Comparison of ENCODE assay signal across 34 mouse cellular contexts in genomic region chr10:128124831-128125230, GRCm38 (mm10).
"Had no signal": no experiment of that assay in that cellular context is flagged by ENCODE, and none has a peak within 500 bp of the region (broad histone marks: within the 10 kb centered on the region; RNA-seq: fewer than 3 reads in every experiment).

No protein-coding gene starts in this region.

- H3K9ac ChIP-seq: heart, embryonic 12.5 days; heart, embryonic 13.5 days; heart, embryonic 15.5 days; hindbrain, embryonic 12.5 days; hindbrain, embryonic 13.5 days; hindbrain, embryonic 14.5 days; hindbrain, embryonic 15.5 days; intestine, embryonic 15.5 days; kidney, embryonic 15.5 days had no signal

- H3K4me1 ChIP-seq: heart, embryonic 13.5 days; hindbrain, embryonic 10.5 days; hindbrain, embryonic 12.5 days; hindbrain, embryonic 13.5 days; hindbrain, embryonic 15.5 days; intestine, embryonic 15.5 days; kidney, embryonic 15.5 days had no signal

- H3K4me2 ChIP-seq: heart, embryonic 11.5 days; heart, embryonic 12.5 days; heart, embryonic 13.5 days; heart, embryonic 15.5 days; hindbrain, embryonic 12.5 days; hindbrain, embryonic 13.5 days; hindbrain, embryonic 14.5 days; hindbrain, embryonic 15.5 days; intestine, embryonic 15.5 days; kidney, embryonic 15.5 days had no signal

- DNase-seq: heart, postnatal 10 days; heart, postnatal 36 days; heart, postnatal 4 days; kidney, adult 11 months; kidney, adult 18-20 months; kidney, adult 2 months; kidney, adult 8-10 months; kidney, adult 9 months; kidney, postnatal 10 days; kidney, postnatal 14 days; kidney, postnatal 25 days; kidney, postnatal 36 days; kidney, postnatal 4 days; layer of hippocampus, adult 9-11 months; layer of hippocampus, postnatal 36 days had no signal

- ATAC-seq: hindbrain, embryonic 16.5 days; hindbrain, postnatal 0 days; inflammation-experienced regulatory T-cells, adult 6 months; intestine, embryonic 15.5 days; intestine, embryonic 16.5 days; intestine, postnatal 0 days had no signal

- H3K27ac ChIP-seq: heart, embryonic 13.5 days; heart, embryonic 15.5 days; hindbrain, embryonic 10.5 days; hindbrain, embryonic 12.5 days; hindbrain, embryonic 13.5 days; hindbrain, embryonic 14.5 days; hindbrain, embryonic 15.5 days; hindbrain, postnatal 0 days; intestine, embryonic 15.5 days; kidney, embryonic 15.5 days; kidney, postnatal 0 days; layer of hippocampus, adult 2 months; left cerebral cortex, adult 2 months had no signal

- H3K27me3 ChIP-seq: heart, embryonic 12.5 days; heart, embryonic 13.5 days; heart, embryonic 15.5 days; hindbrain, embryonic 12.5 days; hindbrain, embryonic 13.5 days; hindbrain, embryonic 15.5 days; intestine, embryonic 15.5 days; kidney, embryonic 15.5 days had no signal

- H3K9me3 ChIP-seq: heart, embryonic 12.5 days; heart, embryonic 13.5 days; heart, embryonic 15.5 days; hindbrain, embryonic 10.5 days; hindbrain, embryonic 12.5 days; hindbrain, embryonic 13.5 days; hindbrain, embryonic 15.5 days; intestine, embryonic 15.5 days; kidney, embryonic 15.5 days had no signal

- H3K4me3 ChIP-seq: heart, embryonic 12.5 days; heart, embryonic 13.5 days; heart, embryonic 15.5 days; hindbrain, embryonic 10.5 days; hindbrain, embryonic 12.5 days; hindbrain, embryonic 13.5 days; hindbrain, embryonic 15.5 days; intestine, embryonic 15.5 days; kidney, embryonic 15.5 days; layer of hippocampus, adult 2 months; left cerebral cortex, adult 2 months had no signal
